Mouse (Mus musculus): ENCODE results near the gene Slc9a2.

Gene Slc9a2

DNA sequence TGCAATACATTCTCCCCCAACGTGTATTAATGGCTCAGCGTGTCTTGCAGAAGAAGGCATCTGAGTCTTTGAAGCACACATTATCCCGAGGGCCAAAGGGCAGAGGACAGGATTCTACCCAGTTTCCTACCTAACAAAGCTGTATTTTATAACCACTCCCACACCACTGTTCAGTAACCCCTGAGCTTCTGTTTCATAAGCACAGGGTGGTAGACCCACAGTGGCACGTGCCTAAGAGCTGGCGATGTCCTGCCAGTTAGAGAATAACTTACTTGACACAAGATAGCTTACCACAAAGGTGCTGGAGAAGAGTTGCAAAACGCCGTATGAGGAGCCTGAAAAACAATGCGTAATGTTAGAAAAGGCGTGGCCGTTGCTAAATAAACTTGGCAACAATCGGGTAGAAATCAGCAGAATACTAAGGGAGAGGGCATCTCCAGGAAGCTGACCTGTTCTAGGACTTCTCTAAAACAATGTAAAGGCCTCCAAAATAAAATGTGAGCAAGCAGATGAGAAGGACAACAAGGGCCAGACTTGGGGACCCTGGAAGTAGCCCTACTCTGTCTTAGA, 105.6 kb downstream of the Slc9a2 start:
- DNase-seq (ENCODE audit: low read depth, low spot score) = no peak

DNA sequence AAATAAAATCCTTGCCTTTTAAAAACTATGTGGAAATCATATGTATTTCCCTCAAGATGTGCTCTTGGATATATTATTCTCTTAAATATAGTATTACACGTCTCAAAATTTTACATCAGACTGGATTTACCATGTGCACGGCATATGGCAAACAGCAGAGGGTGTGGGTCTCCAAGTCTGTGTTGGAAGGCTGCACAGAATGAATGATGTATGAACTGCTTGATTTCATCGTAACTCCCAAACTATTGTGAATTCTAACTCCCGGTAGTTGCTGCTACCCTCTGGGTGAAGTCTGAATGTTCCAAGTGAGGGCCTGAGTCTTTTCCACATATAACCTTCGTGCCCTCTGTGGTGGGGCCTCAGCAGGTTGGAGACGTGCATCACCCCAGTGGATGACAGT, 108.6 kb downstream of the Slc9a2 start:
- no peak for DNase-seq (ENCODE audit: low read depth, low spot score)

DNA sequence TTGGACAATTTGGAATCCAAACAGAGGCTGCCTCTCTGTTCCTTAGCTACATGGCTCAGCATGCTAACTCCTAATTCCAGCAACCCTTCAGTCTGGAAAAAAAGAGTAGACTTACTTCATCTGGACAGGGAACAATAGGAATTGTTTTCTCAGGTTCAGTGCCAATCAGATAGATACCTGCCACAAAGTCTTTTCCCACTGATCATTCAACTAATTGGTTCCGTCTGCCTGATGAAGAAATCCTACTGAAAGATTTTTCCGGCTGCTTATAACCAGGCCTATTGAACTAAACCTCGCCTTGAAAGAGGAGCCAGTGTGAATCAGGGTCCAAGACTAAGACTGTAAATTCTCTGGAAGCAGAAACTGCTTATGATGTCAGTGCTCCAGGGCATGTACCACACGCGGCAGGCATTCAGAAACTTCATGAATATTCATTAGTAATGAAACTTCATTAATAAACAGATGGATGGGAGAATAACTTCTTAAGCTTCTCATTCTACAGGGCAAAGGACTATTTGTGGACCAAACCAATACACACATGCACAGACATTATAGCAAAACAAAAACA, 109.4 kb downstream of the Slc9a2 start:
- DNase-seq (ENCODE audit: low read depth, low spot score) = no peak

DNA sequence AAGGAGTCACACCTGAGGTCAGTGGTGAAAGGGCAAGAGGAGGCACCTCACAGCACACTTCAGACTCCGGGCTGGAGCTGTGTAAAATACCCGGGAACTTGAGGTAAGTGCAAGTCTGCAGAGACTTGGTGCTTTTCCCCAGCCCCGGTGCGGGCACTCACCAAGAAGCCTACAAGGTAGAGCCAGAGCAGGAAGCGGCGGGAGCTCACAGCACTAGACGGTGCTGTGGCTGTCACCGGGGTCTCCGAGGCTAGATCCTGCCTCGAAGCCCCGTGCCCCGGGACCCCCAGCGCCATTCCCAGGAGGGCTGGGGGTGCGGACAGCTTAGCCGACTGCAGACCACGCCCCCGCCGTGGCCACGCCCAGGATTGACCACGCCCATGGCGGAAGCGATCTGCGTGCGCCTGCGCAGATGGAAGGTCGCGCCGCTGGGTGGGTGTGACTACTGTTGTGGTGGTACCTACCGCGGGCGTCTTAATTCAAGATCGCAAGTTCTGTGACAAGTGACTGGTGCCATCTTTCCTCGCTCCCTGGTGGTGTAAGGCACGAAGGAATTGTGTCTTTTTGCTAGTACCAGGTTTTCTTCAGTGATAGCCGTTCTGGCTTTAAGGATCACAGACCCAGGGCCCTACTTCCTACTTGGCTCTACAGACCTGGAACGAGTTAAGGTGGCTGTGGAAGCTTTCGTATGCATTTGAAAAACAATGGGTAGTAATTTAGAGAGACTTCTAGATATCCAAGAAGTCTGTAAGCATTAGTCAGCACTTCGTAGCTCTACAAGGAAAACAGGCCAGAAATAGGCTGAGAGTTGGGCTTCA, 110.2 kb downstream of the Slc9a2 start, which contains the start of gene Mfsd9:
Gene Mfsd9 (minus strand): TSS at position 364 of the 818 bp plus-strand sequence.
- peak; percentile 90 for DNase-seq (ENCODE audit: low read depth, low spot score)

DNA sequence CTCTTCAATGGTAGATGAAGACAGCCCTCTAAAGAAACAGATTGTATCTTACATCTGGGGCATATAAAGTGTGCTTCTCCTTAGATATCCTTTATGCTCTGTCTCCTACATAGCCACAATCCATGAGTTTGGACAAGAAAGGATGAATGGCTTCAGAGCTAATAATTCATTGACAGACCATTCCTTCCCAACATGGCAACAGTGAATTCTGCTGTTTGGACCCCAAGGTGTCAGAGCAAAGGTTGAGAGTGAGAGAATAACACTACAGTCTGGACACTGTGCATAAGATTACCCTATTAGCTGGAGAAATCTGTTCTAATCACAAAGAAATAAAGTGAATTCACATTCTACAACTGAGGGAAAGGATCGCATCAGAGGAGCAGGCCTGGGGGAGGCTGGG, 115.1 kb downstream of the Slc9a2 start:
- no peak for DNase-seq (ENCODE audit: low read depth, low spot score)

DNA sequence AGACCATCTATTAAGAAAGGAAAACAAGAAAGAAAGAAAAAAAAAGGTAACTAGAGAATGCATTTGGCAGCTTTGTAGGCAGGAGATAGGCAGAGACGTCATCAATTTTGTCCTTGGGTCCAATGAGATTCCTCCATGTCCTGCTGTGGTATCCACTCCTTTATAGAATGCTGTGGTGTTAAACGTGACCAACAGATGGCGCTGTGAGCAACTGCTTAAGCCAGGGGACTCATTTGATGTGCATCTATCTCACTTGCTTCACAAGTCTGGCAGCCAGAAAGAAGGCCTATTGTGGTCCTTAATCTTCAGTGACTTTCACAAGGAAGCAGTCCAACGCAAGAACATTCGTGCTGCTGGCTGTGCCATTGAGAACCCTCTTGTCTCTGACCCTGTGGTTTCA, 117.0 kb downstream of the Slc9a2 start:
- peak; percentile 93 for DNase-seq (ENCODE audit: low read depth, low spot score)

DNA sequence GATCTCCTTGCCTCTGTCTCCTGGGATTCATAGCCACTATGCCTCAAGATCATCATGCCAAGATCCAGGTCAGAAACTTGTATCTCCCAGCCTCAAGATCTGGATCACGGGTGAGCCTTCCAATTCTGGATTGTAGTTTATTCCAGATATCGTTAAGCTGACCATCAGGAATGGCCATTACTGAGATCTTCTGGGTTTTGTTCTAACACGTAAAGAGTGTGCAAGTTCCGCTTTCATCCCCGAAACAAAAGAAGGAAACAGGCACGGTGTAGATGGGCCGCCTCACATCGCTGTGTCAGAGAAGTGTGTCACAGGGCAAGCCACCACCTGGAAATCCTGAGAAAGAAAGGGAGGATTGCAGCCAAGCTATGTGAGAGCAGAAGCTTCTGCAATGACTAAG, 118.7 kb downstream of the Slc9a2 start:
- no peak for DNase-seq (ENCODE audit: low read depth, low spot score)

DNA sequence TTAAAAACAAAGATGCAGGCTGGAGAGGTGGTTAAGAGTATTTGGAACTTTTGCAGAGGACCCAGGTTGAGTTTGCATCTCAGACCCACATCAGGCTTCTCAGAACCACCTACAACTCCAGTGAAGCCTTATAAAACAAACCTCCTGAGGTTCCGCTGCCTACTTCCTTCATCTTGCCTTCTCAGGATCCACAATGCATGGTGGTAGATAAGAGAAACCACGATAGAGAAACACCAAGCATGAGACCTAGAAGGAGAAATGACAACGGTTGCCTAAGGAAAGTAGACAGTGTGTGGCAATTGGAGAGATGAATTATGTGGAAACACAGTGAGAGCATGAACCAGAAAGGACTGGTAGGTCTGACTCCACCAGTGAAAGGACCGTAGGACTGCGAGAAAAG, 120.5 kb downstream of the Slc9a2 start:
- DNase-seq (ENCODE audit: low read depth, low spot score) = no peak

DNA sequence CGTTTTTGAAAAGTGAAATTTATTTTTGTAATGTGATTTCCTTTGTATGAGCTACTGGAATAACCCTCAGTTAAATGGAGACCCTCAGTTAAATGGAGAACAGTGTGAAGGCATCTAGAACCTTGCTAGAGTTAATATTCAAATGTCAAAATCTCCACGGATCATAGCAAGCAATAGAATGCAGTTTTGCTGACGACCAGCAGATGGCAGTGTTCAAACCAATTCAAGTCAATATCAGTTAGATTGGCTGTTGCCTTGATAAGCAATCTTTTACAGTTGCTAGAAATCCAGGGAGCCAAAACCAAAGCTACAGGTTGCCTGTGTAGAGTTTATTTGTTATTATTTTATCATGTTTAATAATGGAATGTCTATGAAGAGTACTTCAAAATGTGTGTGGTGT, 122.4 kb downstream of the Slc9a2 start:
- DNase-seq (ENCODE audit: low read depth, low spot score) = peak; percentile 55

DNA sequence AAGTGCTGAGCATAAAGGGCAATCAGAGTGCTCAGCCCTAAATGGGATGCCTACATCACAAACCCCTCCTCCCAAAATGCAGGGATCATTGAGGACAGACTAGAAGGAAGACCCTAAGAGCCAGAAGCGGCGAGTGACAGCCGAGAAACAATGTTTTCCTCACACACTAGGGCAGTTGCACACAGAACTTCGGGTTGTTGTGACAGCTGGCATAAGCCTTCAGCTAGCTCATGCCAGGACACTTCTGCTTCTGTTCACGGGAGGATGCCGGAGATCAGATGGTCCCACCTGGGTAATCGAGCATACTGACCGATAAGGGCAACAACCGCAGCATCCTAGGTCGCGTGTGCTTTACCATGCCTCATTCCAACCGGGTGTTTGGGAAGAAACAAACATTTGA, 123.7 kb downstream of the Slc9a2 start:
- DNase-seq (ENCODE audit: low read depth, low spot score) = no peak

DNA sequence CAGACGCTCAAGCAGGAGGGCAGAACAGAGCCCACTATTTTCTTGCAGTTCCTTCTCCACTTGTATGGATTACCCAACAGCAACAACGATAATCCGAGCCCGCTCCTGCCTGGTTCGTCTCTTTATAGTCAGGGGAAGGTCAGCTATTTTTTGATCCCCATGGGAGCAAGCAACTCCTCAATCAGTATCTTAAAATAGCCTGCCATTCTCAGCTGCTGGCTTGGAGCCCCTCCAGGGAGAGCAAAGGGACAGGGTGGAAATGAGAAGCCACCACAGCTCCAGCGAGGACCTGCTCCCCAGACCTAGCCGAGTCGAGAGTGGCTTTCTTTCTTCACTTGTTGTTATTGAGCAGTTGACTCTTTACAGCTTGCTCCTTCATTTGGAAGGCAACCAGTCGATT, 125.0 kb downstream of the Slc9a2 start, which contains the start of gene Tmem182:
Gene Tmem182 (plus strand): TSS at position 251 of the 400 bp plus-strand sequence.
- DNase-seq (ENCODE audit: low read depth, low spot score) = no peak

DNA sequence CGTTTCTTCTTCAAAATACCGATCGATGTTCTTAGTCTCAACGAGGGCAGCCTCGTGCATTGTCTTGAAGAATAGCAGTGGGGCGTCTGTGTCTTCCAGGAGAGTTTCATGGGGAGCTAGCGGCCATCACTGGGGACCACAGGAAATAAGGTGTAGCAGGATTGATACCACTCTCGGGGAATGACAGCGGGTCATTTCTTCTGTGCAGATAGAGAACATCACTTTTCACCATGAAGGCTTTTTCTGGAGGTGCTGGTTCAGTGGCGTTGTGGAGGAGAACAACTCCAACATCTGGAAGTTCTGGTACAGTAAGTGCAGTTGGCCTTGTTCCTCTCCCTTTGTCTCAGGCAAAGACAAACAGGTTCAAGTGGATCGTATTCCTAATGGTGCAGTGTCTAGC, 125.5 kb downstream of the Slc9a2 start:
- DNase-seq (ENCODE audit: low read depth, low spot score) = no peak

DNA sequence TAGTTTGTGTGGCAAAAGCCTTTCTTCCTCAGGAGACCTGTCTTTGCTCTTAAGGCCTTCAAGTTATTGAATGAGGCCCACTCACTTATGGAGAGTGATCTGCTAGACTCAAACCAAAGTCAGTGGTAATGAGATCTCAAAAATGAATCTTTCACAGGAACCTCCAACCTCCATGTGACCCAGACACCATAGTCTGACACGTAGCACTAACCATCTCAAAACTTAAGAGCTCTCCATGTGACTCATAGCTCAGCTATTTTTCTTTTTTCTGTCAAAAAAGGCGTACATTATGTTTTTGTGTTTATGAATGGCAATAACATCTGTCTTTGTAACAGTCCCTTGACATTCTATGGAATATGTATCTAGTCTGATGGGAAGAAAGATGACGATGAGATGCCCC, 128.3 kb downstream of the Slc9a2 start:
- no peak for DNase-seq (ENCODE audit: low read depth, low spot score)

DNA sequence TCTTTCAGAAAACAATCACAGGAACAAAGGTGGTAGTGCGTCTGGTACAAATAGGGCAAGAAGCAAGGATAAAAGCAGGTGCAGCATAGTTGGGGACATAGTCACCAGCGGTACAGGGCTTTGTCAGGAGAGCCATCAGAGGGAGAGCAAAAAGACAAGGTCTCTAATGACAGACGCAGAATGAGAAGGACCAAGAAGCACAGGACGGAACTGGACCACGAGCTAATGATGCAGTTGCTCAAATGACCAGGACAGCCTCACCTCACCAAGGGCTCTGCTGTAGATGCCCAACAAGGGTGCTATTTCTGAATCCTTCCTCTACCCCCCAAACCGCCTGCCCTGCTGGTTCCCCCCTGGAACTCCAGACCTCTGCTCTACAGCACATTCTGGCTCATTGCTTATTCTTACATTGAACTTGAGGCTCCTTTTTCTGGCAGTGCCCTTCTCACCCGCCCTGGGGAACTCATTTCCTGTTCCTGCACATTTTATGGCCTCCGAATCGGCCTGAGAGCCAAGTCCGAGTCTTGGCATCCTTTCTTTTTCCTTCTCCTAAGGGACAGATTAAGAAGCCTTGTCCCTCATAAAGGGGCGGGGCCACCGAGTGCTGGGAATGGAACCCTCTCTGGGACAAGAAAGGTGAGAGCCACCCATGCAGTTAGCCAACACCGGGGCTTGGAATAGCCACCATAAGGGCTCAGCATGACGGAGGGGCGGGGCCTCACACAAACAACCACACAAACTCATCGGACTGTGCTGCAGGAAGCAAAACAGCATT, 134.9 kb downstream of the Slc9a2 start:
- no peak for DNase-seq (ENCODE audit: low read depth, low spot score)
